Mouse (Mus musculus) right cerebral cortex, postnatal 36 days (tissue): ENCODE results near the gene Zfp592.
"Not testable (repeated sequence)": the region's sequence is repeated elsewhere in the genome, so short reads cannot be mapped to it uniquely, and the experiment has no call there.

Experiments
- DNase-seq, 2 experiments: peaks; one replicate each; pipeline ENCODE4 v3.0.0; 2022; ENCODE audit warnings: low spot score in 2 of 2, mixed read lengths in 1 of 2

The Zfp592 gene

GRCm38 (mm10) chr7:80992980-80993833, at the start of gene Zfp592:
Gene Zfp592, plus strand, starts transcription at chr7:80993681.
- peak; percentile 26 to 54 for DNase-seq

GRCm38 (mm10) chr7:80947445-80948350, 45.8 kb upstream of the Zfp592 start, which contains the start of gene Sec11a:
Gene Sec11a, minus strand, starts transcription at chr7:80947780.
- DNase-seq, result peak; percentile 94 to 95

- DNase-seq, result no peak
Measured at GRCm38 (mm10) chr7:80951461-80951860, 42.0 kb upstream of the Zfp592 start.

- DNase-seq, result no peak
Measured at GRCm38 (mm10) chr7:80952140-80952539, 41.3 kb upstream of the Zfp592 start.

GRCm38 (mm10) chr7:80954251-80954650, 39.2 kb upstream of the Zfp592 start:
- no peak for DNase-seq

GRCm38 (mm10) chr7:80956891-80957290, 36.6 kb upstream of the Zfp592 start:
- no peak for DNase-seq

- DNase-seq, result no peak
Measured at GRCm38 (mm10) chr7:80959003-80959402, 34.5 kb upstream of the Zfp592 start.

- no peak for DNase-seq
Measured at GRCm38 (mm10) chr7:80962799-80963198, 30.7 kb upstream of the Zfp592 start.

- DNase-seq, result no peak
Measured at GRCm38 (mm10) chr7:80970913-80971312, 22.6 kb upstream of the Zfp592 start.

- no peak for DNase-seq
Measured at GRCm38 (mm10) chr7:80971419-80971818, 22.1 kb upstream of the Zfp592 start.

GRCm38 (mm10) chr7:80972082-80972481, 21.4 kb upstream of the Zfp592 start:
- DNase-seq, result no peak

GRCm38 (mm10) chr7:80972920-80973637, 20.4 kb upstream of the Zfp592 start:
- not testable (repeated sequence) for DNase-seq

- DNase-seq, result not testable (repeated sequence)
Measured at GRCm38 (mm10) chr7:80973638-80974015, 19.9 kb upstream of the Zfp592 start.

GRCm38 (mm10) chr7:80980566-80980965, 12.9 kb upstream of the Zfp592 start:
- no peak for DNase-seq

GRCm38 (mm10) chr7:80986458-80987187, 6.9 kb upstream of the Zfp592 start:
- no peak for DNase-seq

- DNase-seq, result no peak
Measured at GRCm38 (mm10) chr7:80987805-80988625, 5.5 kb upstream of the Zfp592 start.

GRCm38 (mm10) chr7:80990276-80990675, 3.2 kb upstream of the Zfp592 start:
- no peak for DNase-seq

- no peak for DNase-seq
Measured at GRCm38 (mm10) chr7:80991589-80991988, 1.9 kb upstream of the Zfp592 start.

- no peak for DNase-seq
Measured at GRCm38 (mm10) chr7:80992063-80992462, 1.4 kb upstream of the Zfp592 start.

GRCm38 (mm10) chr7:80992631-80992979, 876 bp upstream of the Zfp592 start:
- DNase-seq, result peak in 1 of 2 experiments; percentile 3
